Mouse (Mus musculus): ENCODE results near the gene Pcyt2. TPM values are rescaled to one million over a fixed set of nuclear protein-coding genes. Genes with fewer than 3 reads are reported as not detected.

Pcyt2 gene
- polyA plus RNA-seq, 1 experiment from 2014 or later: 140 TPM

- Histone ChIP-seq H3K9me3 (replicated peaks) (no peaks in the 10 kb centered on the region), H3K4me3 (no peak overlapping the region), H3K36me3 (ENCODE audit: poor library complexity, severe bottlenecking) (peaks cover 37% of the 10 kb centered on the region), H3K4me1 (peaks cover 41% of the 10 kb centered on the region), H3K9ac (no peak overlapping the region), H3K27ac (no peak overlapping the region), H3K27me3 (no peaks in the 10 kb centered on the region), H3K4me2 (no peak overlapping the region)
- no peak for ATAC-seq
Measured at GRCm38 (mm10) chr11:120575940-120576339, 41.8 kb downstream of the Pcyt2 start.

GRCm38 (mm10) chr11:120575046-120575445 is 42.7 kb downstream of the Pcyt2 start:
- H3K36me3 ChIP-seq (ENCODE audit: poor library complexity, severe bottlenecking): peaks cover 46% of the 10 kb centered on the region
- WGBS: 67% methylated on average over 2 of the region's 2 CpGs
- ATAC-seq: no peak
- no peaks in the 10 kb centered on the region for H3K9me3 ChIP-seq (replicated peaks)
- H3K27ac ChIP-seq: no peak overlapping the region
- H3K27me3 ChIP-seq: no peaks in the 10 kb centered on the region
- H3K4me1 ChIP-seq: peaks cover 38% of the 10 kb centered on the region
- H3K4me2 ChIP-seq: no peak overlapping the region
- no peak overlapping the region for H3K9ac ChIP-seq
- H3K4me3 ChIP-seq: no peak overlapping the region

GRCm38 (mm10) chr11:120574278-120574600 is 43.5 kb downstream of the Pcyt2 start:
- no peak overlapping the region for H3K27ac ChIP-seq
- peaks cover 46% of the 10 kb centered on the region for H3K36me3 ChIP-seq (ENCODE audit: poor library complexity, severe bottlenecking)
- no peak for ATAC-seq
- H3K9ac ChIP-seq: peak overlapping the region; percentile 83
- peak overlapping the region; percentile 87 for H3K4me2 ChIP-seq
- H3K27me3 ChIP-seq: no peaks in the 10 kb centered on the region
- WGBS: 44% methylated on average over 5 of the region's 5 CpGs
- no peaks in the 10 kb centered on the region for H3K9me3 ChIP-seq (replicated peaks)
- peak overlapping the region; percentile 80 for H3K4me3 ChIP-seq
- peaks cover 29% of the 10 kb centered on the region for H3K4me1 ChIP-seq

GRCm38 (mm10) chr11:120573585-120574277 is 44.0 kb downstream of the Pcyt2 start:
- no peaks in the 10 kb centered on the region for H3K27me3 ChIP-seq
- peak overlapping the region; percentile 86 for H3K27ac ChIP-seq
- peak overlapping the region; percentile 80 for H3K4me3 ChIP-seq
- no peaks in the 10 kb centered on the region for H3K9me3 ChIP-seq (replicated peaks)
- no peak for ATAC-seq
- WGBS: under 1% methylated on average over 23 of the region's 23 CpGs
- H3K36me3 ChIP-seq (ENCODE audit: poor library complexity, severe bottlenecking): peaks cover 45% of the 10 kb centered on the region
- H3K4me1 ChIP-seq: peaks cover 24% of the 10 kb centered on the region
- H3K4me2 ChIP-seq: peak overlapping the region; percentile 87
- peak overlapping the region; percentile 83 for H3K9ac ChIP-seq

GRCm38 (mm10) chr11:120572752-120573584 is 44.8 kb downstream of the Pcyt2 start, which contains the start of gene P4hb:
TSS of gene P4hb (minus strand) at chr11:120573253.
- H3K9me3 ChIP-seq (replicated peaks): no peaks in the 10 kb centered on the region
- ATAC-seq: peak; percentile 96
- H3K9ac ChIP-seq: peak within 1 kb of the TSS; percentile 84
- peaks cover 45% of the 10 kb centered on the region for H3K36me3 ChIP-seq (ENCODE audit: poor library complexity, severe bottlenecking)
- H3K27ac ChIP-seq: peak within 1 kb of the TSS; percentile 86
- under 1% methylated on average over 94 of the region's 94 CpGs for WGBS
- peak within 1 kb of the TSS; percentile 87 for H3K4me2 ChIP-seq
- H3K27me3 ChIP-seq: no peaks in the 10 kb centered on the region
- H3K4me1 ChIP-seq: peaks cover 23% of the 10 kb centered on the region
- peak within 1 kb of the TSS; percentile 80 for H3K4me3 ChIP-seq

GRCm38 (mm10) chr11:120572417-120572751 is 45.4 kb downstream of the Pcyt2 start:
- Histone ChIP-seq H3K4me1 (peaks cover 23% of the 10 kb centered on the region), H3K36me3 (ENCODE audit: poor library complexity, severe bottlenecking) (peaks cover 45% of the 10 kb centered on the region), H3K27ac (peak overlapping the region; percentile 86), H3K4me3 (peak overlapping the region; percentile 80), H3K27me3 (no peaks in the 10 kb centered on the region), H3K4me2 (peak overlapping the region; percentile 87), H3K9ac (peak overlapping the region; percentile 84), H3K9me3 (replicated peaks) (no peaks in the 10 kb centered on the region)
- WGBS: 0% methylated on average over 20 of the region's 24 CpGs
- peak; percentile 17 for ATAC-seq

- peak overlapping the region; percentile 87 for H3K4me2 ChIP-seq
- H3K4me1 ChIP-seq: peaks cover 23% of the 10 kb centered on the region
- WGBS: 15% methylated on average over 11 of the region's 11 CpGs
- H3K27ac ChIP-seq: peak overlapping the region; percentile 86
- no peak for ATAC-seq
- H3K9ac ChIP-seq: peak overlapping the region; percentile 84
- H3K9me3 ChIP-seq (replicated peaks): no peaks in the 10 kb centered on the region
- H3K27me3 ChIP-seq: no peaks in the 10 kb centered on the region
- peak overlapping the region; percentile 80 for H3K4me3 ChIP-seq
- H3K36me3 ChIP-seq (ENCODE audit: poor library complexity, severe bottlenecking): peaks cover 45% of the 10 kb centered on the region
Measured at GRCm38 (mm10) chr11:120571754-120572416, 45.9 kb downstream of the Pcyt2 start.

- Histone ChIP-seq H3K4me3 (peak overlapping the region; percentile 80), H3K36me3 (ENCODE audit: poor library complexity, severe bottlenecking) (peaks cover 52% of the 10 kb centered on the region), H3K4me1 (peaks cover 23% of the 10 kb centered on the region), H3K9me3 (replicated peaks) (no peaks in the 10 kb centered on the region), H3K4me2 (peak overlapping the region; percentile 87), H3K27me3 (no peaks in the 10 kb centered on the region), H3K9ac (peak overlapping the region; percentile 84), H3K27ac (no peak overlapping the region)
- WGBS: 94% methylated on average over 3 of the region's 3 CpGs
- no peak for ATAC-seq
Measured at GRCm38 (mm10) chr11:120571122-120571521, 46.6 kb downstream of the Pcyt2 start.

GRCm38 (mm10) chr11:120568324-120568723 is 49.4 kb downstream of the Pcyt2 start:
- WGBS: 92% methylated on average over 6 of the region's 6 CpGs
- H3K27me3 ChIP-seq: no peaks in the 10 kb centered on the region
- no peak for ATAC-seq
- H3K9me3 ChIP-seq (replicated peaks): no peaks in the 10 kb centered on the region
- H3K27ac ChIP-seq: no peak overlapping the region
- no peak overlapping the region for H3K4me3 ChIP-seq
- peak overlapping the region; percentile 21; the same call in 1 of the 2 replicates for H3K9ac ChIP-seq
- H3K36me3 ChIP-seq (ENCODE audit: poor library complexity, severe bottlenecking): peaks cover 80% of the 10 kb centered on the region
- no peak overlapping the region for H3K4me2 ChIP-seq
- H3K4me1 ChIP-seq: peaks cover 14% of the 10 kb centered on the region

- no peak overlapping the region for H3K27ac ChIP-seq
- ATAC-seq: no peak
- H3K4me2 ChIP-seq: no peak overlapping the region
- H3K4me1 ChIP-seq: no peaks in the 10 kb centered on the region
- peak overlapping the region; percentile 4; the same call in 1 of the 2 replicates for H3K9ac ChIP-seq
- no peak overlapping the region for H3K4me3 ChIP-seq
- WGBS: 89% methylated on average over 9 of the region's 9 CpGs
- H3K9me3 ChIP-seq (replicated peaks): no peaks in the 10 kb centered on the region
- peaks cover 98% of the 10 kb centered on the region for H3K36me3 ChIP-seq (ENCODE audit: poor library complexity, severe bottlenecking)
- H3K27me3 ChIP-seq: no peaks in the 10 kb centered on the region
Measured at GRCm38 (mm10) chr11:120565114-120565513, 52.6 kb downstream of the Pcyt2 start.

- WGBS: 96% methylated on average over 13 of the region's 13 CpGs
- Histone ChIP-seq H3K27ac (no peak overlapping the region), H3K36me3 (ENCODE audit: poor library complexity, severe bottlenecking) (peaks cover 94% of the 10 kb centered on the region), H3K9ac (no peak overlapping the region), H3K27me3 (no peaks in the 10 kb centered on the region), H3K4me2 (no peak overlapping the region), H3K4me3 (no peak overlapping the region), H3K4me1 (no peaks in the 10 kb centered on the region), H3K9me3 (replicated peaks) (peaks cover 1% of the 10 kb centered on the region; the same call in 1 of the 2 replicates)
- no peak for ATAC-seq
Measured at GRCm38 (mm10) chr11:120562949-120563348, 54.8 kb downstream of the Pcyt2 start.
